Mouse (Mus musculus): ENCODE data around the gene Crabp2.

Gene Crabp2

GRCm38 (mm10) chr3:87929341-87930077 is 19.0 kb upstream of the Crabp2 start:
- DNase-seq, result no peak

GRCm38 (mm10) chr3:87930078-87930795 is 18.2 kb upstream of the Crabp2 start, which contains the start of the genes Isg20l2 and Rrnad1:
TSS of gene Isg20l2 (plus strand) at chr3:87930314.
TSS of gene Rrnad1 (minus strand) at chr3:87930717.
- DNase-seq, result peak; percentile 97

GRCm38 (mm10) chr3:87934026-87934425 is 14.4 kb upstream of the Crabp2 start:
- DNase-seq, result no peak

- DNase-seq, result no peak
These were observed 14.0 kb upstream of the Crabp2 start for GRCm38 (mm10) chr3:87934501-87934900.

GRCm38 (mm10) chr3:87935201-87935600 is 13.3 kb upstream of the Crabp2 start:
- DNase-seq, result no peak

- peak; percentile 70 for DNase-seq
These were observed 12.7 kb upstream of the Crabp2 start for GRCm38 (mm10) chr3:87935776-87936175.

- no peak for DNase-seq
These were observed 7.9 kb upstream of the Crabp2 start for GRCm38 (mm10) chr3:87940611-87941010.

- no peak for DNase-seq
These were observed 6.0 kb upstream of the Crabp2 start for GRCm38 (mm10) chr3:87942471-87942870.

- no peak for DNase-seq
These were observed 4.9 kb upstream of the Crabp2 start for GRCm38 (mm10) chr3:87943586-87943985.

GRCm38 (mm10) chr3:87944838-87945600 is 3.4 kb upstream of the Crabp2 start:
- DNase-seq, result no peak

GRCm38 (mm10) chr3:87945781-87946540 is 2.5 kb upstream of the Crabp2 start:
- no peak for DNase-seq

- no peak for DNase-seq
These were observed 2.0 kb upstream of the Crabp2 start for GRCm38 (mm10) chr3:87946541-87946860.

GRCm38 (mm10) chr3:87947056-87947810 is 1.2 kb upstream of the Crabp2 start:
- DNase-seq, result no peak

- DNase-seq, result no peak
These were observed 661 bp upstream of the Crabp2 start for GRCm38 (mm10) chr3:87947811-87948199.

- DNase-seq, result no peak
These were observed 944 bp downstream of the Crabp2 start for GRCm38 (mm10) chr3:87949266-87949954.

- DNase-seq, result no peak
These were observed 1.6 kb downstream of the Crabp2 start for GRCm38 (mm10) chr3:87949955-87950515.

- DNase-seq, result no peak
These were observed 3.5 kb downstream of the Crabp2 start for GRCm38 (mm10) chr3:87951946-87952345.

- DNase-seq, result no peak
These were observed 4.0 kb downstream of the Crabp2 start for GRCm38 (mm10) chr3:87952440-87952839.

- DNase-seq, result no peak
These were observed 9.6 kb downstream of the Crabp2 start for GRCm38 (mm10) chr3:87958056-87958455.

- no peak for DNase-seq
These were observed 10.0 kb downstream of the Crabp2 start for GRCm38 (mm10) chr3:87958476-87958875.

GRCm38 (mm10) chr3:87958967-87959366 is 10.5 kb downstream of the Crabp2 start:
- no peak for DNase-seq

Measured in thymus, postnatal 14 days (tissue).